In the genomic region with DNA sequence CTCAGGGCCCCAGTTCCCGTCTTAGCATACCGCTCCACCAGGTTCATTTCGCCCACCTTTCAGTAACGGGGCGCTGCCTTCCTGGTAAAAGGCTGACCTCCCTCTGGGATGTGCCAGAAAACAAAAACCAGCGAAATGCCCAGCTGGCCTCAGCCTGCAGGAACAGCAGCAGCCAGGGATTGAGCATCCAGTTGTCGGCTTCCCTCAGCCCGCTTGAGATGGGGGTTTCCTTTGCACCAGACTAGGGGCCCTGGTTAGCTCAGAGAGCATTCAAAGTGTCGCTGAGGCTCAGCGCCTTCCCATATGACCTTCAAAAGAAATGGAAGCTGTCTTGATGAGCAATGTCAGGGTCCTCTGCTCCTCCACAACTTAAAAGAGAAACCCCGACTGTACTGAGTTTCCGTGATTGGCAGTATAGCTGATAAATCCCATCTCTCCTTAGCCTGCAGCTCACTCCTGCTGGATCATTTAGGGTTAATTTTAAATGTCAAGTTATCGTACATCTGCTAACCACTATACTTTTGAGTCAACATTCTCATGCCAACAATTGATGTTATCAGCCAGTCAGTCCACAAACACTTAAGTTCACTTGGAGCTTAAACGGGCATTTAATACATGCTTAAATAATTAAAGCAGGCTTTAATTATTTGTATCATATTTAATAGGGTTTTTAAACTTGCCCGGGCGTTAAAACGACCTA, we compare ENCODE assay signal across 8 mouse cellular contexts. TPM values are rescaled to one million over a fixed set of nuclear protein-coding genes. Genes with fewer than 3 reads are reported as not detected.
DNase-seq lines count a peak whose midpoint lies in the region; ATAC-seq and TF ChIP-seq lines count a peak whose summit lies in the region.

No protein-coding gene starts in this region.

- H3K4me1 ChIP-seq in spleen, adult 2 months (ENCODE audit: control insufficient read depth, insufficient read depth, insufficient read length): peaks cover 24% of the 10 kb centered on the region
- peaks cover 17% of the 10 kb centered on the region for H3K4me1 ChIP-seq in forebrain, embryonic 10.5 days
- peaks cover 21% of the 10 kb centered on the region for H3K4me1 ChIP-seq in limb, embryonic 13.5 days
- peaks cover 16% of the 10 kb centered on the region; the same call in 1 of the 2 replicates for H3K4me1 ChIP-seq in stomach, embryonic 15.5 days

- H3K4me2 ChIP-seq in limb, embryonic 13.5 days (replicated peaks): peak overlapping the region; percentile 74
- peak overlapping the region; percentile 92 for H3K4me2 ChIP-seq in stomach, embryonic 15.5 days

- no peak for TF ChIP-seq CTCF in spleen, adult 2 months (IDR thresholded peaks at IDR 0.05; ENCODE audit: extremely low read depth, insufficient read depth, insufficient read length, insufficient replicate concordance)

- H3K27me3 ChIP-seq in spleen, adult 2 months (ENCODE audit: control insufficient read depth, insufficient read depth, low read length): no peaks in the 10 kb centered on the region
- H3K27me3 ChIP-seq in forebrain, embryonic 10.5 days (ENCODE audit: poor library complexity, severe bottlenecking): peaks cover 35% of the 10 kb centered on the region
- H3K27me3 ChIP-seq in limb, embryonic 13.5 days: peaks cover 16% of the 10 kb centered on the region
- H3K27me3 ChIP-seq in stomach, embryonic 15.5 days (replicated peaks): no peaks in the 10 kb centered on the region

- H3K9ac ChIP-seq in limb, embryonic 13.5 days: peak overlapping the region; percentile 67
- H3K9ac ChIP-seq in stomach, embryonic 15.5 days: peak overlapping the region; percentile 46

- H3K27ac ChIP-seq in spleen, adult 2 months (ENCODE audit: insufficient read depth, low read length): peak overlapping the region; percentile 77
- peak overlapping the region; percentile 72 for H3K27ac ChIP-seq in forebrain, embryonic 10.5 days
- peak overlapping the region; percentile 22; the same call in 1 of the 2 replicates for H3K27ac ChIP-seq in limb, embryonic 13.5 days
- H3K27ac ChIP-seq in stomach, embryonic 15.5 days: peak overlapping the region; percentile 81

- no peak for DNase-seq in spleen, adult 2 months (ENCODE audit: low read depth in 1 of 2, low spot score in 2 of 2)
- DNase-seq in spleen, postnatal 14 days (ENCODE audit: low spot score in 2 of 2): no peak
- peak; percentile 30 for DNase-seq in forebrain, embryonic 10.5 days (ENCODE audit: extremely low spot score, low spot score)
- no peak for DNase-seq in cerebellum, postnatal 36 days
- DNase-seq in thymus, postnatal 10 days (ENCODE audit: low spot score in 2 of 2): no peak
- no peak for DNase-seq in embryo, embryonic 10 days (ENCODE audit: low spot score)

- no peaks in the 10 kb centered on the region for H3K9me3 ChIP-seq in forebrain, embryonic 10.5 days
- H3K9me3 ChIP-seq in limb, embryonic 13.5 days: no peaks in the 10 kb centered on the region
- H3K9me3 ChIP-seq in stomach, embryonic 15.5 days: no peaks in the 10 kb centered on the region

- peak overlapping the region; percentile 62 for H3K4me3 ChIP-seq in spleen, adult 2 months (ENCODE audit: extremely low read depth, insufficient read depth, insufficient read length)
- peak overlapping the region; percentile 54 for H3K4me3 ChIP-seq in forebrain, embryonic 10.5 days
- peak overlapping the region; percentile 43 for H3K4me3 ChIP-seq in limb, embryonic 13.5 days
- peak overlapping the region; percentile 44 for H3K4me3 ChIP-seq in stomach, embryonic 15.5 days (replicated peaks)

- no peak for TF ChIP-seq POLR2A in spleen, adult 2 months (IDR thresholded peaks at IDR 0.05; ENCODE audit: low read depth, low read length)

- peak; percentile 25; the same call in 1 of the 2 replicates for ATAC-seq in limb, embryonic 13.5 days (ENCODE audit: low FRiP score, low read depth)
- ATAC-seq in stomach, embryonic 15.5 days (ENCODE audit: insufficient read depth, low FRiP score, low read depth): no peak

- WGBS in spleen, adult 2 months: 27% methylated on average over 17 of the region's 17 CpGs
- 25% methylated on average over 17 of the region's 17 CpGs for WGBS in forebrain, embryonic 10.5 days
- 10% methylated on average over 17 of the region's 17 CpGs for WGBS in limb, embryonic 13.5 days
- 16% methylated on average over 17 of the region's 17 CpGs for WGBS in stomach, embryonic 15.5 days

- H3K36me3 ChIP-seq in spleen, adult 2 months (ENCODE audit: control insufficient read depth, insufficient read depth, low read length): peaks cover 5% of the 10 kb centered on the region
- H3K36me3 ChIP-seq in forebrain, embryonic 10.5 days (replicated peaks): no peaks in the 10 kb centered on the region
- no peaks in the 10 kb centered on the region for H3K36me3 ChIP-seq in limb, embryonic 13.5 days
- H3K36me3 ChIP-seq in stomach, embryonic 15.5 days: no peaks in the 10 kb centered on the region

RNA-seq across cellular contexts. Expression of a gene that starts 19.5 kb away (rescaled TPM):
- 15.4 and 18.5 TPM in 2 replicates for polyA plus RNA-seq in spleen, adult 2 months (2012; rRNA removed)
- 1.3 and 1.5 TPM in 2 replicates for polyA plus RNA-seq in forebrain, embryonic 10.5 days (2016; fragmentation: Nextera tagmentation; extraction: Ambion mirVana)
- polyA plus RNA-seq in limb, embryonic 13.5 days (2015; fragmentation: Nextera tagmentation; extraction: Ambion mirVana): 3.3 and 3.5 TPM in 2 replicates
- polyA plus RNA-seq in stomach, embryonic 15.5 days (2015; fragmentation: Nextera tagmentation; extraction: Ambion mirVana): 3.4 and 5.3 TPM in 2 replicates

RNA-seq across cellular contexts. Expression of a gene that starts 40.4 kb away (rescaled TPM):
- polyA plus RNA-seq in spleen, adult 2 months (2012; rRNA removed): 0.40 and 0.60 TPM in 2 replicates
- polyA plus RNA-seq in forebrain, embryonic 10.5 days (2016; fragmentation: Nextera tagmentation; extraction: Ambion mirVana): 0.49 and 0.62 TPM in 2 replicates
- 2.2 and 3.2 TPM in 2 replicates for polyA plus RNA-seq in limb, embryonic 13.5 days (2015; fragmentation: Nextera tagmentation; extraction: Ambion mirVana)
- polyA plus RNA-seq in stomach, embryonic 15.5 days (2015; fragmentation: Nextera tagmentation; extraction: Ambion mirVana): 2.0 and 2.2 TPM in 2 replicates

Comparison
In these comparisons a context has a peak if more than half of its experiments do, and no peak if none do; other contexts are left out.
1. H3K27ac ChIP-seq: peak in every context shown above with its lines; median percentile 81 in stomach, embryonic 15.5 days; 77 in spleen, adult 2 months; 72 in forebrain, embryonic 10.5 days; 22 in limb, embryonic 13.5 days.